Mouse (Mus musculus): ENCODE measurements at regions not wholly inside any gene's neighbourhood (a gene's known extent, or its start where the extent isn't known, plus 50 kb on each side); places are given as distances from the start of the nearest gene placed in this dataset.

DNA sequence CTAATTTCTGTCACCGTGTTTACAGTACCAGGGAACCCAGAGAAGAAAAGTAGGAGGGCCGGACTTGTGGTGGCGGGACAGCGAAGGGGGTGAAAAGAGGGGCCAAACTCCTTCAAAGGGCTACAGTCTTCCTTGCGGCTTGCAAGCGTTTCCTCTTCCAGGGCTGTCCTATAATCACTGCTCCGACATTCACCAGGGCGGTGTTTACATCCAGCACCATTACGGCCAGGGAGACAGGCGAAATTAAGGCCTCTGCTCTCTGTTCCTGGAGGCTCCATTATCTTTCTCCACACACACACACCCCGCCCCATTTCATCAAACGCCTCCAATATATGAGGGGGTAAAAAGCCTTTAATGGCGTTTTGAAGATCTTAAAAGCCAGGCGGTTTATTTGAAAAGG is 162.8 kb upstream of the Tbx3 start:
- no peak for DNase-seq (ENCODE audit: low spot score in 2 of 2)
- intact Hi-C loops (cut with DNase I), result no loop called here

DNA sequence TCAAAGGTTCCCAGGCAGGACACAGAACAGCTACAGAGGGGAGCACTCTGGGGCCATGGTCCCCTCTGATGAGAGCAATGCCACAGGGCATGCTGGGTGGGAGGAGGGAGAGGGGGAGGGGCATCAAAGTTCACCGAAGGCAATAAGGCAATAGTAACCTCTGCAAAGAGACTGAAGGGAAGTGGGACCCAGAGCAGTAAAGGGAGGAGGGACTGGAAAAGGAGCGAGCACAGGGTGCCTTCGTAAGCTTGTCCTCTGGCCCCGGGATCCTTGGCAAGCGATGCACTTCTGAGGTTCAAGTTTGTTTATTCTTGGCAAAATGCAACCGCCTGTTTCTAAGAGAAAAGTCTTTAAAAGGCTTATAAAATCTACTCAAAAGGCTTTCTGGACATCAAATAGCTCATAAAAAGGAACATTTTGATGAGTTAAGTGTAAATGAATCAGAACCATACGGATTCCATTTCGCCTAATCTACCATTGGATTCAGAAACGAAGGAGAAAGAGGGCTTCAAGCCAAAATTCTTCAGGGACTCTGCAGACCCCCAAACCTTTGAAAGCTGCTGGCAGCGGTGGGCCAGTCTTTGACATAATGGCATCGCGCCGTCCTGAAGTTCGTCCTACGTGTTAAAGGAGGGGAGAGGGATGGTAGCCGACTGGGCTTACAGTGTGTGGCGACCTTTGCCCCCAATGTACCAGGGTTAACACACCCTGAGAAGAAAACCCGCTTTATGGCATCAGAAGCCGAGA is 151.8 kb upstream of the Tbx3 start:
- no peak for DNase-seq (ENCODE audit: low spot score in 2 of 2)
- intact Hi-C loops (cut with DNase I), result no loop called here

DNA sequence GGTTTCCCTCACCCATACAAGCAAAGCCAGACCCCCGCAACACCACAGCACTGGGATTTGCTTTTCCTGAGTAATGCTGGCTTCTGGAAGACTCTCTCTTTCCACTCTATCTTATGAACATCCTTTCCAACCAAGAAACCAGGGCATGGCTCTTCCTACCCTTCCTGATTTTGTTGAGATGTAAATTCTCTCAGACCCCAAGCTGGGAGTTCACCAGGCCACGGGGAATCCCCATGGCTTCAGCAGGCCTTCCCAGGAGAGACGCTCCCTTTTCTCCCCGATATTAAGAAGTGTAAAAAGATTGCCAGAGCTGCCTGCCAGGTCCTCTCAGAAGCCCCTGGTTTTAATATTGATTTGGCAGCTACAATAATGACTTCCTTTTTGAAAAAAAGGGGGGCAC is 146.3 kb upstream of the Tbx3 start:
- DNase-seq (ENCODE audit: low spot score in 2 of 2), result no peak
- intact Hi-C loops (cut with DNase I), result no loop called here

DNA sequence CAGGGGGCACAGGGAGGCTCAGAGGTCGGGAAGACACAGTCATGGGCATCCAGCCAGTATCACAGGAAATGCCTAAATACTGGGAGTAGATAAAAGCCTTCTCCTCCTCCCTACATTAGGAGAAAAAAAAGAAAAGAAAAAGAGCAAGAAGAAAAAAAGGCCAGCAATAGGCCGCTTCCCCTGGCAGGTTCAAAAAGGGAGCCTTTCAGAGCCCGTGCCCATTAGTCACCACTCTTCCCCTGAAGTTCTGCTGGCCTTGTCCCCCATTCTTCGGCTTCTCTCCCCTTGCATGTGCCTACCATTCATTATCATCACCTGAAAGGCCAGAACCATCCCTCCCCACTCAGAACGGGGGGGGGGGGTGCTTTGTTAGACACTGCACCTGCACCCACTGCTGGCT is 144.5 kb upstream of the Tbx3 start:
- intact Hi-C loops (cut with DNase I), result no loop called here
- DNase-seq (ENCODE audit: low spot score in 2 of 2), result no peak

DNA sequence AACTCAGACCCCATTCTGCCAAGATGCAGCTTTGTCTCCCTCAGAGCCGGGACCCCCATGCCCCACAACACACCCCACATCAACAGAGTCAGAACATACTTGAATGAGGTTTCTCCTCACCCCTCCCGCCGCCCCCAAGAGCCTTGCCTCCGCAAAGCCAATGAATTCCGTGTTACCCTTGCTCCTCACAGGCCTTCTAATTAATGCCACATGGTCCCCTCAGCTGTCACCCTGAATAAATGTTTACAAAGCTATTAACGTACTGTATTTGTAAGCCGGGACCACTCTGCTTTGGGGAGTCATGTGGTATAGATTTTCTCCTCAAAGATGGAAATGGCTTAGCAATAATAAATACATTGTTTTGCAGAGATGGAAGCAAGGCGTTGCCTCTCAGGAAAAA is 140.5 kb upstream of the Tbx3 start:
- intact Hi-C loops (cut with DNase I), result no loop called here
- DNase-seq (ENCODE audit: low spot score in 2 of 2), result no peak

DNA sequence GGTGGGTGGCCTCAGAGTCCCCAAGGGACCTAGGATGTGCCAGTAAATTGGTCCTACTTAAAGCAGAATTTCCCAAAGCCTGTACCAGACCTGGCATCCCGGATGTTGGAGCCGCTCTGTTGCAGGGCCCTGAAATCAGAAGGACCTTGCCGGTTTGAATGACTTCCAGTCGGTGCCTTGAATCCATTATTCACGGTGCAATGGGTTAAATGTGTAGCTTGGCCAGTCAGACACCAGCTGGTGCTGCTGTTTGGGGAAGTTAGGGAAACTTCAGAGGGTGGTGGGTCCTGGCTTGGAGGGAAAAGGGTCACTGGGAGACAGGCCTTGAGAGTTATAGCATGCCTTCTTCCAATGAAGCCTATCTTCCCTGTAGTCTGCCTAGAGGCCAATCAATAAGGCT is 135.5 kb upstream of the Tbx3 start:
- no peak for DNase-seq (ENCODE audit: low spot score in 2 of 2)
- intact Hi-C loops (cut with DNase I), result no loop called here

DNA sequence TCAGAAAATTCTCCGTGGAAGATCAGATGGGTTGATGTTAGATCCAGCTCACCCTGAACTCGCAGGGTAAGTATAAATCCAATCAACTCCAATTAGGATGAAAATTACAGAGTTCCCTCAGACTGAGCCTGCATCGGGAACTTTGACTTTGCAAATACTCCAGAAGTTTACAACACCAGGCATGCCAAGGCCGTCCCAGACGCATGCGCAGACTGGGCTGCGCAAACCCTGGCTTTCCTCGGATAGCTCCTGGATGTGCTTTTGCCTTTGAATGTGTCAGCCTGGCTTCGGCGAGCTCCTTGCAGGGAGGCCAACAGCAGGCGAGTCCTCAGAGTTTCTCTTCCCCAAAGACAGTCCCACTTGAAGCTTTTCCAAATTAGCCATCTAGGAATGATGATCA is 127.6 kb upstream of the Tbx3 start:
- intact Hi-C loops (cut with DNase I), result no loop called here
- DNase-seq (ENCODE audit: low spot score in 2 of 2), result no peak

DNA sequence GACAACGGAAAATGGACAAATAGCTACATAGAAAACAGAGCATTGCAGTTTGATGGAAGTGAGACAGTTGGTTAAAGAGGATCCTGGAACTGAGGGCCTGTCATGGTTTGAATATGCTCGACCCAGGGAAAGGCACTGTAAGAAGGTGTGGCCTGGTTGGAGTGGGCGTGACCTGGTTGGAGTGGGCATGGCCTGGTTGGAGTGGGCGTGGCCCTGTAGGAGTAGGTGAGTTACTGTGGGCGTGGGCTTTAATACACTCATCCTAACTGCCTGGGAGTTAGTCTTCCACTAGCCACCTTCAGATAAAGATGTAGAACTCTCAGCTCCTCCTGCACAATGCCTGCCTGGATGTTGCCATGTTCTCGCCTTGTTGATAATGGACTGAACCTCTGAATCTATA is 126.8 kb upstream of the Tbx3 start:
- DNase-seq (ENCODE audit: low spot score in 2 of 2), result no peak
- intact Hi-C loops (cut with DNase I), result no loop called here

DNA sequence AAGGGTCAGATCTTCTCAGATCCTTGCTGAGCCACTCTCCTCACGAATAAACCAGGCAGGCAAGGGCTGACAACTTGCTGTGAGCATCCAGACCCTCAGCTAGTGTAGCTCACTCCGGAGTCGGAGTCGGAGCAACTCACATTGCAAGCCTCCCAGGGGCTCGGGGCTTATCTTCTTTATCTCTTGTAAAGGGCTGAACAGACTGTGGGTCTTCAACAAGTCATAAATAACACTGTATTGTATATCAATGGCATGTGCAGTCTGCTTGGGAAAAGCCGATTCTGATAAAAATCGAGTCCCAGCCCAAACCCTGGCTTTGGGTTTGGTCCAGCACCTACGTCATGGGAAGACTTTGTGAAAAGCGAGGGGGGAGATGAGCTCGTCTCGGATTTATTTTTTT is 125.8 kb upstream of the Tbx3 start:
- no peak for DNase-seq (ENCODE audit: low spot score in 2 of 2)
- intact Hi-C loops (cut with DNase I), result no loop called here

DNA sequence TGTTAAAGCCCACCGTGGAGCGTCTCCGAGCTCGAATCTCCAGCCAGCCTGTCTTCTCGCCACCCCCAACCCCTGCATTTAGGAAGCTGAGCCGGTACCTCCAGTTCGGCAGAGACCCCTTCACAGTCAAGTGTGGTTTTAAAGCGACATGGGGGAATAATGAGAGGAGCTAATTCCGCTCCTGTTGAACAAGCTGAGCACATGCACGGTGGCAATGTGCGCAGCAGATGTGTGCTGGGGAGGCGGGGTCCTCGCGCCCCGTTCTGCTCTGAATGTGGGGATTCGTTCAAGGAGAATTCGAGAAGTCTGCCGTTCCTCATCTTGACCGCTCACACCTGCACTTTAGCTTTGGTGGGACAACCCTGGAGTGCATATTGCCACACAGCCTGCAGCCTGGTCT is 123.4 kb upstream of the Tbx3 start:
- no peak for DNase-seq (ENCODE audit: low spot score in 2 of 2)
- intact Hi-C loops (cut with DNase I), result no loop called here

DNA sequence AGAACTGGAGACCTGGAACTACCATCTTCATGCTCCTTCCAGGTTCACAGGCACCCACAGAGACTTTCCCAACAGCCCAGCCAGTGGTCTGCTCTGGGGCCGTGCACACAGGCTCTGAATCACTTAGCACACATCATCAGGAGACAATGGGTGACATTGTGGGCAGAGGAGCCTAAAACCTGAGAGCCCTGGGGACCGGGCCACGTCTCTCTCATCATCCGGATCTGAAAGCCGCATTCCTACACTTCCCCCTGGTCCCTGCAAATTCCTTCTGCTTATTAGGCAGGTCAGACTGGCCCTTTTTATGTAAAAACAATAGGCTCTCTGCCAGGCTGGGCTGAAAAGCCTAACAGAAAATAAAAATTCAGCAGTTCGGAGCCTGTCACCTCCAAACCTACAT is 119.6 kb upstream of the Tbx3 start:
- no peak for DNase-seq (ENCODE audit: low spot score in 2 of 2)
- intact Hi-C loops (cut with DNase I), result no loop called here

DNA sequence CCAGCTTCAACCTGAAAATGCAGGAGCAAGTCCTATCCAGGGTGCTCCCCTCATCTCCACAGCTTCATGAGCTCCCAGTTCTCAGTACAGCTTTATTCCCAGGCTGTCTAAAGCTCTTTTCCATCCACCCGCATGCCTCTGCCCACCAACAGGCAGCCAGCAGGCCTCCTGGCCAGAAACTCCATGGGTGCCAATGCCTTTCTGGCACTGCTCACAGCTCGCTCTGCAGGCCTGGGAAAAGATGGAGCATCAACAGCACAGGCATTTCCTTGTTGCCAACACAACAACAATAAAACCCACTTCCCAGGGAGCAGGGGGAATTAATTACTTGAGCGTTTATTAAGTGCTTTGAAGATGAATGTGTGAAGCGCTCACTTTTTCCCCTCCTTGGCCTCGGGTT is 117.0 kb upstream of the Tbx3 start:
- intact Hi-C loops (cut with DNase I), result no loop called here
- peak; percentile 18 to 75 for DNase-seq (ENCODE audit: low spot score in 2 of 2)

DNA sequence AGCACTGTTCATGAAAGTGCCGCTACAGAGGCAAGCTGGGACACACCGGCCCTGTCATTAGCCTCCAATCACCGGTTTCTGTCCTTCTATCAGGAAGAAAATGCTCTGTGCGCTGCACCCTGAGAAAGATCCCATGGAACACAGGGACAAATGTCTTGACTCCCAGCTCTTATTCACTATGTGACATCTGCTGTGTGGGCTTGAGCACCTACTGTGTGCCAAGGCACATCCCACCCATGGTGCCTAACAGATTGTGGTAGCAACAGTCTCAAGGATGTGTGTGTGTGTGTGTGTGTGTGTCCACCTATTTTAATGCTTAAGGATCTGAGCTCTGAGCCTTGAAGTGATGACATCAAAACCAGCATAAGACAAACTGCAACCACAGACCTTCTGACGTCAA is 113.4 kb upstream of the Tbx3 start:
- intact Hi-C loops (cut with DNase I), result no loop called here
- DNase-seq (ENCODE audit: low spot score in 2 of 2), result peak in 1 of 2 experiments; percentile 55

DNA sequence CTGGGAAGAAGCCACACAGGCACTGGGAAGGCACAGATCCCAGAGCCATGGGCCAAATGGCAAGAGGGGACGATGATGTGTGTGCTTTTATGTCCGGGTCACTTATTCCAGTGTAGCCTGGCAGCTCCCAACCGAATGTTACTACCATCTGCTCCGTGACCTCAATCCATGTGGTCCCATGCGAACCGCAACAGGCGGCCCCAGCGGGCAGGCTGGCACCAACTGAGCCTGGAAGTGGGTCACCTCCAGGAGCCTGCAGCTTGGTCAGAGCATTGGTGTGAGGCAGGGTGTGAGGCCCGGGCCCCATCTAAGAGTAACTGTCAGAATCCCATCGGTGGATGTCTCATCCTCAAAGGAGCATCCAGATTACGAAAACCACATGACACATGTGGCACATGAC is 110.8 kb upstream of the Tbx3 start:
- DNase-seq (ENCODE audit: low spot score in 2 of 2), result no peak
- intact Hi-C loops (cut with DNase I), result no loop called here

DNA sequence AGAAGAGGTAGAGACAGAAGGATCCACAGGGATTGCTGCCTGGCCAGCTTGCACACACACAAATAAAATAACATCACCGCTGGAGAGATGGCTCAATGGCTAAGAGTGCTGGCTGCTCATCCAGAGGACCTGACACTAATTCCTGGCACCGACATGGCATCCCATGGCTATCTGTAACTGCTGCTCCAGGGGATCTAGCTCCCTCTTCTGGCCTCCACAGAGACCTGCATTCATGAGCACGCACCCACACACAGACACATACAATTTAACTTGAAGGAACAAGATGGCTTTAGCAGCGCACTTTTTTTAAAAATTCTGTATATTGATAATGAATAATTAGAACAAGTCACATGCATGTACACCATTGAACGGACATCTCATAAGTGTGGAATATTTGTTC is 110.1 kb upstream of the Tbx3 start:
- intact Hi-C loops (cut with DNase I), result no loop called here

DNA sequence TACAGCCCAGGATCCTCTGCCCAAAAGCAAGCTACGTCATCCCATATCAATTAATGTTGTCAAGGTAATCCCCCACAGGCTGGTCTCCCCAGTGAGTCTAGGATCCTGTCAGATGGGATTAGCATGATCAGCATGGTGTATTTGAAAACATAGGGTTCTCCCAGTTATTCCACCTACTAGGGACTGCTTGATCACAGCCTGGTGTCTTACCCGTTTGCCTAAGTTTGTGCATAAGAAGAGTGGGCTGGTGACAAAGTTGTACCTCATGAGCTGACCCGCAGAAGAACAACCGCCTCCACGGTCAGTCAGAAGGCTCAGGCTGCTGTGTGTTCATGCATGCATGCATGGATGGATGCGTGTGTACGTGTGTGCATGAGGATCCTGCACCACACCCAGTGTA is 108.9 kb upstream of the Tbx3 start:
- no peak for DNase-seq (ENCODE audit: low spot score in 2 of 2)
- intact Hi-C loops (cut with DNase I), result no loop called here

More for the DNA sequence above, 110.1 kb upstream of the Tbx3 start:
- DNase-seq (ENCODE audit: low spot score in 2 of 2), result no peak

DNA sequence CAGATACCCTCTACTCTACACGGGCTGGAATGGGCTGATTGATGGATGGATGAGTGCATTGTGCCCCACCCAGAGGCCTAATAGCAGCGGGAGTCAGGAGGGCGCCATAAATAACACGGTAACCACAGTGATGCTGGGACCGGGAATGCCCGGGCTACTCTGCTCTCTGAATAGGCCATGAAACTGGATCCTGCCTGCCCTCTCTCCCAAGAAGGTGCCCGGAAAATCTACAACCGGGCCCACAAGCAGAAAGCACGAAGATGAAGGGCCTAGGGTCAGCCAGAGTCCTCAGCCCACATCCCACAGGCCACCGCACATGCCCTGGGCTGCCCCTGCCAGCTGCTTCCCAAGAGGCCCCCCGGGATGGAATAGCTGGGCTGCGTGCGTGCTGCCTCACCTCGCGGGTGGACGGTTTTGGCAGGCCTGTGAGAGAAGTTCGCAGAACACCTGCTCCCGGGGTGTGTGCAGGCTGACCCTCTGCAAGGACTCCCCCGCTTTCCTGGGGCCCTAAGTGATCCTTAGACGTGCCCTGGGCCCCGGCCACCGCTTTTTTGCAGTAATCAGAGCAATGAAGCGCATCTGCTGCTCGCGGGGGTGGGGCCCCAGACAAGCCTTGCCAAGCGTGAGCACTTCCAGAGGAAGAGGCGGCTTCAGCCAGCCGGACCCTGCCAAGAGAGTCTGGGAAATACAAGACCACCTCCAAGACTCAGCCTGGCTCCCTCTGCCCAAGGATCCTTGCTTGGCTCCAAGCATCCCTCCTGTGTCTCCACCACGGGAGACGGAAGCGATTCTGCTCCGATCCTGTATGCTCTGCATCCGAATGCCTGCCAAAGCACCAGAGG is 106.7 kb upstream of the Tbx3 start:
- peak in 1 of 2 experiments; percentile 5 for DNase-seq (ENCODE audit: low spot score in 2 of 2)
- intact Hi-C loops (cut with DNase I), result no loop called here

DNA sequence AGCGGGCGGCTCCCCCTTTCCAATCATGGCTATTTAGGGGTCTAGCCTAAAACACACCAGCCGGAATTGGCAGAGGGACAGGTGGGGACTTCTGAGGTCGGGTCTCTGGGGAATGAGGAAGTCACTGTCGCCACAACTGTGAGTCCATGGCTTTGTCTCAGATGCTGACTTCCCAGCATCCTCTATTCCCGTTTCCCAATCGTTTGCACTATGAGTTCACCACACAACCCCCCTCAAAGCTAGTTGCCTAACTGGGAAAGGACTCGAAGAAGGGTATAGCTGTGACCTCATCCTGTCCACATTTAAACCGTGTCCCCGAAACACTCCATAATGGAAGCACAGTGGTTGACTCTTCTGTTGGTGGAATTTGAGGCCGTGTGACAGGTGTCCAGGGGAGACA is 102.8 kb upstream of the Tbx3 start:
- intact Hi-C loops (cut with DNase I), result no loop called here

DNA sequence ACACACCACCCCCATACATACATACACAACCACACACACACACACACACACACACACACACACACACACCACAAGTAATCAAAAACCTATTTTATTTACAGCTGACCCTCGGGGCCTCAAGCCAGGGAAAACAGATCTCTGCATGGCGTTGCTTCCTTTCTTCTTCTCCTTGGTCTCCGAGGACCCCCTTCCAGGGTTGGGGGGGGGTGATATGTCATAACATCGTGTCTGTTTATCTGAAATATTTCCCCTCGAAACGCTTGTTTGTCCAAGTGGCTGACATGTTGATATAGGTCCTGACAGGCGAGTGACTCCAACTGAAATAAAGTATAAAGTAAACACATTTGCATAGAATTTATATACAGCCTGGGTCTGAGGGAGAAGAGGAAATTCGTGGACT is 100.4 kb upstream of the Tbx3 start:
- DNase-seq (ENCODE audit: low spot score in 2 of 2), result no peak
- intact Hi-C loops (cut with DNase I), result no loop called here

More for the DNA sequence above, 102.8 kb upstream of the Tbx3 start:
- DNase-seq (ENCODE audit: low spot score in 2 of 2), result no peak

DNA sequence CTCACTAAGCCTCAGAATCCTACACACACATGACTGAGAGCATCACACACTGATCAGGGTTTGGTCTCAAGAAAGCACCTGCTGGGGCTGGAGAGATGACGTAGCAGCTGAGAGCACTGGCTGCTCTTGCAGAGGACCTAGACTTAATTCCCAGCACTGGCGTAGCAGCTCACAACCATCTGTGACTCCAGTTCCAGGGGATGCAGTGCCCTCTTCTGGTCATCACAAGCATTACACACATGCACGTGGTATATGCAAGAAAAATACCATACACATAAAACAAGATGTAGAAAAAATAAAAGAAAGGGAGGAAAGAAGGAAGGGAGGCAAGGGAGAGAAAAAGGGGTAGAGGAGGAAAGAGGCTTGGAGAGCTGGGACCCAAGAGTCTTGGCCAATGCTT is 98.8 kb upstream of the Tbx3 start:
- intact Hi-C loops (cut with DNase I), result no loop called here

DNA sequence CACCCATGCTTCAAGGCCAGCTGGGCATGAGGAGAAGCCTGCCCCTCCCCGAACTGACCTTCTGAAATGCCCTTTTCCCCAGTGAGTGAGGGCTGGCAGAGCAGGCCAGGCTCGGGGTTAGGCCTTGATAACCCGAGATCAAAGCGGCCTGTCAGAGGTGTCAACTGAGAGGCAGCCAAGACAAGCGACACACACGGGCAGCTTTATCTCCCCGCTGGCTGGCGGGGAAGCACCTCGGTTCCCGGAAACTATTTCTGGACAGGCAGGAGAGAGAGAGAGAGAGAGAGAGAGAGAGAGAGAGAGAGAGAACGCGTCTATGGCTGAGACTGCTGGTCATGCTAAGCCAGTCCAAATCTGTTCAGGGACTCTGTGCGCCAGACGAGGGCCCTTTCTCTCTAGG is 95.3 kb upstream of the Tbx3 start:
- no peak for DNase-seq (ENCODE audit: low spot score in 2 of 2)
- intact Hi-C loops (cut with DNase I), result no loop called here

More for the DNA sequence above, 98.8 kb upstream of the Tbx3 start:
- DNase-seq (ENCODE audit: low spot score in 2 of 2), result no peak

Measured in left cerebral cortex, postnatal 25 days (tissue).